Mouse (Mus musculus): Measurements from ENCODE around the gene Mapk11.

Mapk11 gene

DNA sequence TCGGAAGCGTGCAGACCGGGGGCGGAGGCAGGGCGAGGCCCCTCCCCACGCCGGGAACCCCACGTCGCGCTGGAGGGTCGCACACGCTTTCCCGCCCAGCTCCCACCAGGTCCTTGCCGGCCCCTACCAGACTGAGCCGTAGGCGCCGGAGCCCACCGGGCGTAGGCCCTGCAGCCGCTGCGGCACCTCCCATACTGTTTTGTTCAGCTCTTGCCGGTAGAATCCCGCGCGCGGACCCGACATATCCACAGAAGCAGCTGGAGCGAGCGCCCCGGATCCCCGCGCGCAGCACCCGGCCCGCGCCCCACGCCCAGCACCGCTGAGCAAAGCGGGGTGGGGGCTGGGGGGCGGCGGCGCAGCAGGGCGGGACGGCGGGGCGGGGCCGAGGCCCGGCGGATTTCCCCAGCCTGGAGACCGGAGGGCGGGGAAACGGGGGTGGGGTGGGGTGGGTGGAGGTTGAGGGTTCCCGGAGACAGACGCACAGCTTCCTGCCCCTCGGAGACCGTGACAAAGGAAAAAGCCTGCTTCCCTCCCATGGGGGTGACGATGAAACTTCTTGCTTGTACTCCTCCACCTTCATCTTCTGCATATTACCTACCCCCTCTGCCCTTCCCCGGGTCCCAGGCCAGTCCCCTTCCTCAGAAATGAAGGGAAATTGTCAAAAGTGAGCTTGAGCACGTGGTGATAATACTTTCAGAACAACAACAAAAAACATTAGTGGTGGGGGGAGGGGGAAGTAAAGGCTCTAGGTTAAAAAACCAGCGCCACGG is at the start of gene Mapk11:
Mapk11 (minus strand) TSS at position 358 of the 770 bp plus-strand sequence.
- DNase-seq = peak; percentile 59 to 61

DNA sequence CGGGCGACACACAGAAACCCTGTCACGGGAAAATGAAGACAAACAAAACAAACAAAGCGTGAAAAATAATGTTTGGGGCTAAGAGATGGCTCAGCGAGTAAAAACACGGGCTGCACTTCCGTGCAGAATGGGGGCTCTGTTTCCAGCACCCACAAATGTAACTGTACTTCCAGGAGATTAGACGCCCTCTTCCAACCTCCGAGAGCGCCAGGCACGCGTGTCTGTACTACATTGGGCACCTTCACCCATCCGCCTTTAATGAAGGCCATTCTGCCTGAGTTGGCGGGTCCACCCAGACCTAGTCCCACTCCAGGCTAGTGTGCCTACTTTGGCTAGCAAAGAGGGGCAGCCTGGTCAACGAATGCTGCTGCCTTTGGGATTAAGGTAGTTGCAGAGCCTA is 47.6 kb upstream of the Mapk11 start:
- no peak for DNase-seq

DNA sequence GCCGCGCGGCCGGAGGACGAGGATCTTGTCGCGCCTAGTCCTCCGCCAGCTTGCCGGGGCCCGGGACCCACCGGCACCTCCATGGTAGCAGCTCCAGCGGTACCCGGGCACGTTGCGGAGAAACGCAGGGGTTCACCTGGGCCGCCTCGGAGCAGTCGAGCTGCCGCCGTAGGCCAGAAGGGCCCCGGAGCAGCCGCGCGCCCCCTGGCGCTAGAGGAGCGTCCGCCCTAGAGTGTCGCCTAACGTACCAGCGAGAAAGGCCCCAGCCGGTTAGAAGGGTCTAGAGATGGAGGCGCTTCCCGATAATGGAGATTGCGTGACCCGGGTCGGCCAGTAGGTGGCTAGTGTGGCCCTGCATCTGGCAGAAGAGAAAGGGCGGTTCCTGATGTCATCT is 46.9 kb upstream of the Mapk11 start, which contains the start of gene Dennd6b:
Dennd6b (minus strand) TSS at position 184 of the 394 bp plus-strand sequence.
- DNase-seq = peak; percentile 98

DNA sequence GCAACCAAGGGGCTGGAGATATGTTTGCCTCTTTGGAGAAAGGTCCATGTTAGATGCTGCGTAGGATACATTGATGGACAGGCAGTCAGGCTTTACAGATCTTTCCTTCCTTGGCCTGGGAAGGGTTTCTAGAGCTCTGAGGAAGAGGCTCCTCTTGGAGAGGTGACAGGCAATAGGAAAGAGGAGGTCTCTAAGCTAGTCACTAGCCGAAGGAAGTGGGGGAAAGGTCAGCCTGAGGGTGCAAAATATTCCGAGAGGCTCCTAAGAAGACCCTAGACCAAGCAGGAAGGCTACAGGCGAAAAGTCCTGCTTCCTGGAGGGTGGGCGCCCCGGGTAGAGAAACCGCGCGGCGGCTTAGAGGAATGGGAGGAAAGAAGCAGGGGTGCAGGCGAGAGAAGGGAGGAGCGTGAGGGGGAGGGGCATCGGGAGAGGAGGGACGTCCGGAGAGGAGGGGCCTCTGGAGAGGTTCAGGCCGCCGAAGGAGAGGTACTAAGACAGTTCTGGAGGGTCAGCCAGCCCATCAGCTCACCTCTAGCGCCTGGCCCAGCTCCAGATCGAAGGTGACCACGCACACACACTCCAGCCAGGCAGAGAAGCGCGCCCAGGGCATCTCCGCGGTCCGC is 46.4 kb upstream of the Mapk11 start:
- peak; percentile 95 for DNase-seq

DNA sequence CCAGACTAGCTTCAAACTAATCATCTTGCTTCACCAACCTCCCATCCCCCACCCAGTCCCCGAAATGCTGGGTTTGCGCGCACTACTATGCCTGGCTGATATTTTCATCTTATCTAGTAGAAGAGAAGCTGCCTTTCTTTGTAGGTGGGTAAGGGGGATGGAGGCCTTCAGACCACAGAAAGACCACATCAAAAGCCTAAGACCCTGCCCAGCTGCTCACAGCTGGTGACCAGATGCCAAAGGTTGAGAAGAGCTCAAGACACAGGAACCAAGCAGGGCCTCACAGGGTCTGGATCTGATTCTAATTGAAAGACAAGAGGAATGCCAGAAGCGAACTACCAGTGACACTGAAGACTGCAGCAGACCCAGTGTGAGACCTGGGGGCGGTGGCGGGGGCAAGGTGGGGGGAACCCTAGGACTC is 45.8 kb upstream of the Mapk11 start:
- no peak for DNase-seq

DNA sequence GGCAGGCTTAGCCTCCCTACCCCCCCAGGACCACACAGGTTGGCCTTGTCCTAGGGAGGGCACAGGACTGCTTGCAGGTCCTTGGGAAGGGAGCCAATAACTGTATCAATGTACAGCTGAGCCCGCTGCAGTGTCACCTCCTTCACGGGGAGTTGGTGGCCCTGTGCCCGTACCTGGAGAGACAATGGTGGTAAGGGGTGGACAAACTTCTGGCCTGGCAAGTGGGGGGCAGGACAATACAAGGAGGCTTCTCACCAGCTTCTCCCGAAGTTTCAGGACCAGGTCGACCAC is 35.5 kb upstream of the Mapk11 start:
- DNase-seq = no peak

DNA sequence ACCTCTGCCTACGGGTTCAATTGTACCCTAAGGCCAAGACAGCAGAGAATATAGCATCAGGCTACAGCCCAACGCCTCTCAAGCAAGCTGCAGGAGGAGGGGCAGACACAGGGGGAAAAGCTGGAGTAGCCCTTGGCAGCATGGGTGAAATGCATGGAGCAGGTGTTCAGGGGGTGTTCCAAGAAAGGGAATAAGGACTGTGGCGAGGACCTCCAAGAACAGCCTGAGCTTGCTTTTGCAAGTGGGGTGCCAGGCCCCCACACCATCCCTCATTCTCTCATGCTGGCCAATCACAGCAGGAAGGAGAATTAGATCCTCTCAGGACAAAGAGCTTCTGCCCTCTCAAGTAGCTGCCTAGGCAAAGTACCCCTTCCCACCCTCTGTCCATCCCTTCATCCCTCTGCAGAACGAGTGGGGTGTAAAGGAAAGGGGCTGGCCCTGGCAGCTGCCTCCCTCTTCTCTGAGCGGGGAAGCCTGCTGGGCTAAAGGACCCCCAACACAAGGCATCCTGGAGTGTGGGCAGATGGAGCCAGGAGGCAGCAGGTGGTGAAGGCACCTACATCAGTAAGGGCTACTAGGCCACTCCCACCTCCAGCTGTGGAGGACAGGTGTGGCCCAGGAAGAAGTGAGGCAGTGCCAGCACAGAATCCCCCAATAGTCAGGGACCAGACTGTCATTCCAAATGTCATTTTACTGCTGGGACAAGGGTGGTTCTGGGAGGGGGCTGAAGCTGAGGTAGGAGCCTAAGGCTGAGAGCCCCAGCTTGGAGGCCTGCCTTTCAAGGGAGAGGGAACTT is 34.9 kb upstream of the Mapk11 start:
- DNase-seq = no peak

DNA sequence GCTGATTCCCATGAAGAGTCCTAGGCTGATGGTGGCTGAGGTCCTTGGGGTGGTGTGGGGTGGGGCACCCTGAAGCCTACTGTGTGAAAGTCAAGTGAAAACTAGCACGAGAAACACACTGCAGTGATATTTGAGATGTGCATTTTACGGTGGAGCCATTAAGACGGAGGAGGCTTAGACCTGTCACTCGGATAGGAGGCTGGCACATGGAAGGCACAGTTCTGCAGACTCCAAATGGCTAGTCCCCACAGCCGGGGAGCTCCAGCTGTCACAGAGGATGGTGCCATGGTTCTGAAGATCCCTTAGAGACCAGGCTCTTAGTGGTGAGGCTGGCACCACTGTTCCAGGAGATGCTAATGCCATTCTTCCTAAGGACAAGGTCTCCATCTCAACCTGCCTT is 33.4 kb upstream of the Mapk11 start:
- DNase-seq = no peak

DNA sequence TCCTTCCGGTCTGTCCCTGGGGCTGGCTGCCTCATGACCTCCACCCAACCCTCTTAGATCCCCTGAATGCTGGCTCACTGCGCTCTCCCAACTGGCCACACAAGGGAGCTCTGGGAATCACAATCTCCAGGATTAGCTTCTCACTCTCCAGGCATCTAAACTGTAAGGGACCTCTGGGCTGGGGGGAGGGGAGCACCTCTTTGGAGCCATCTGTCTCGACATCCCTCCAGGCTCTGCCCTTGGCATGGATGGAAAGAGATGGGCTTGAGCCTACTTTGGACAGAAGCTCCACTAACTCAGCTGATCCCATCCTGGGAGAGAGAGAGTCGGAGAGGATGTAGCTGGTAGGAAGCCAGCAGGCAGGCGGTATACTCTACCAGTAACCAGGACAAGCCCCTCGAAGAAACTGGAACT is 32.9 kb upstream of the Mapk11 start:
- DNase-seq = peak; percentile 40 to 45

DNA sequence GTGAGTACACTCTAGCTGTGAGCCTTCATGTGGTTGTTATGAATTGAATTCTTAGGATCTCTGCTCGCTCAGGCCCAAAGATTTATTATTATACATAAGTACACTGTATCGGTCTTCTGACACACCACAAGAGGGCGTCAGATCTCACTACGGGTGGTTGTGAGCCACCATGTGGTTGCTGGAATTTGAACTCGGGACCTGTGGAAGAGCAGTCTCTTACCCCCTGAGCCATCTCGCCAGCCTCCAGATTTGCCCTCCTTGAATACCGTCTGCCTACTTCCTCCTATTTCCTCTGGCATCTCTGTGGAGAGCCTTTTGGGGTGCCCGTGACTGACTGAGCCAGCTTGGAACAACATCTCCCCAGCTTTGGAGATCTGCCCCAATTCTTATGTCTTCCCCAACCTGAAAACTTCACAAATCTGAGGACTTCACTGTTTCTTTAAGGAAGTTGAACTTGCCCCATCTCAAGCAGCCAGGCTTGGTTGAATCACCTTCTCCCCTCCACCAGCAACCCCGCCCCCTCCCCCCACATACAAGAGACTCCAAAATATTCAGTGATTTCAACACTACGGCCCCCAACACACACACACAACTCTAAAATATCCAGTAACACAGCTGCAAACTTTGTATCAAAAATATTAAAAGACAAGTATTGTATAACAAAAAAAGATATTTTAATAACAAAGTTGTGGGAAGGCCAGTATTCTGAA is 32.3 kb upstream of the Mapk11 start:
- DNase-seq = no peak

DNA sequence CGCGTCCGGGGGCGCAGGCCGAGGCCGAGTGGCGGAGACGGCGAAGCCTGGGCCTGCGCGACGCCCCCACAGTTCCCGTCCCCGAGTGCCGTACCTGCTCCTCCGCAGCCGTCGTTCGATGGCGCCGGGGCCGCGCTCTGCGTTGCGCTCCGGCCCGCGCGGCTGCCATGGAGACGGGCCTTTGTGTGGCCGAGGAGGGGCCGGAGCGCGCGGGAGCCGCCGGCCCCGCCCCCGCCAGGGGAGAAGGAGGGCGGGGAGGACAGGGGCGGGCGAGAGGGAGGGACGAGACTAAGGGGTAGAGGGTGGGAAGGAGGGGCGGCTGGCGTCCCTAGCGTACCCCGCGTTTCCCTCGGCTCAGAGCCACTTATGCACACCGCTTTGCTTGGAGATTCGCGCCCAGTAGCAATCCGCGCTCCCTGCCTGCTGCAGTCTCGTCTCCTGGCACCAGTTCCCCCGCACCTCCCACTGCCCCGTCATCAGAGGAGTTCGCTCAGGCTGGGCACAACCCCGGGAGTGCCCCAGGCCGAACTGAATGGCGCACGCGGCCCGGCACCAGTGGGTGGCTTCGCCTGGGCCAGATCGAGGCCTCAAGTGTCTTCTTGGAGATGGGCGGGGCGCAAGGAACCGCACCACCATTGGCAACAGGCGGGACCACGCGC is 31.3 kb upstream of the Mapk11 start, which contains the start of gene Plxnb2:
Plxnb2 (minus strand) TSS at position 218 of the 659 bp plus-strand sequence.
- DNase-seq = peak; percentile 85 to 87

DNA sequence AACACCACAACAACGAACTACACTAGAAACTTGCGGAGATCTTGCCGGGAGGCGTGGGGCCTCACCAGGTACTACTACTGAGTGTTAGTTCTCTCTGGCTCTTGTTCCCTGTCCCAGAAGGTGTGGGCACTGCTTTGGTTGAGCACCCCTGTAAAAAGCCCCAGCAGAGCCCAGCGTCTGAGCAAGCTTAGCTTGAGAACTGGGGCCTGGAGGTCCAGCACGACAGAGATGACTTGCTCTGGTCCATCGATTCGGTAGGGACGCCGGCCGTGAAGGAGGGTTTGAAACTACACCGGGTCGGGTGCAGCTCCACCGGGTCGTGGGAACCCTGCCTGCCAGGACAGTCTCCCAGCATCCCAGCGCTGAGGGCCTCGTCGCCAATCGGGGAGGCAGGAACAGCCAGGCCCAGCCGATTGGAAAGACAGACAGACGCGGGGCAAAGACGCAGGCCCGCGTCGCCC is 30.7 kb upstream of the Mapk11 start:
- DNase-seq = peak in 1 of 2 experiments; percentile 33

DNA sequence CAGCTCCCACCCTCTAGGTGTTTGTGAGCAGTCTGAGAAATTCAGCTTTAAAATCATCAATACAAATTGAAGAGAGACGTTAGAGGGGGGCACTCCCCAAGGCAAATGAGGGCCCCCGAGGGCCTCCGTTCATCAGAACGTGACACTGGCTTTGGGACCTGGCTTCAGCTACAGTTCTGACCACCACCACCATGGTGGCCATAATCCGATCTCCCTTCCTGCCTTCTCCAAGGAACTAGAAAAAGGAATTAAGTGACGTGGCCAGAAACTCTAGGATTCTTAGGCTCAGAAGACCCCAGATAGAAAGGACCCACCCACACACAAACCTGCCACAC is 30.2 kb upstream of the Mapk11 start:
- no peak for DNase-seq

DNA sequence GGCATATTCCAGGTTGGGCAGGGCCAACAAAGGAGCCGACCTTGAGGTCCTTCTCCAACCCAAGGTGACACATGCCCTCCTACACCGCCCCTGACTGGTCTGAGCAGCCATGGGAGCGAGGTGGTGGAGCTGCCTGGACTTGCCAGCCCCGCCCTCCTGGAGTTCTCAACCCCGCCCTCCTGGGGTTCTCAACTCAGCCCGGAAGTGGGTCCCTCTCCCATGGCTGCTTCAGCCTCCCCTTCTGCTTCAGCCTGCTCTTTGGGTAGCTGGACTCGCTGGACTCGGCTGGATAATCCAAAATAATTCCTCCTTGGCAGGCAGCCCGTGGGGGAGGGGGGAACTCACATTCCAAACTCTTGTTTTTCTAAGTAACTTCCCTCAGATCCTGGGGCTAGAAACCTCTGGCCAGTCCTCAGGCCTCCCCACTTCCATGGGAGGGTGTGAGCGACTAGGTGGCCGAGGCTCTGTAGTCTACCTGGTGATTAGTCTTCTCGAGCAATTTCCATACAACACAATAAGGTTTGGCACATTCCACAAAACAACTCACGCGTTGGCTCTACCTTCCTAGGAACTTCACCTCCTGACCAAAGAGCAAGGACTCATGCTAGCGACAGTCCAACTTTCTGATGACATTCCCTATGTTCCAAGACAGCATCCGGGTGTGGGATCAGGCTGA is 29.7 kb upstream of the Mapk11 start:
- peak; percentile 89 to 93 for DNase-seq

DNA sequence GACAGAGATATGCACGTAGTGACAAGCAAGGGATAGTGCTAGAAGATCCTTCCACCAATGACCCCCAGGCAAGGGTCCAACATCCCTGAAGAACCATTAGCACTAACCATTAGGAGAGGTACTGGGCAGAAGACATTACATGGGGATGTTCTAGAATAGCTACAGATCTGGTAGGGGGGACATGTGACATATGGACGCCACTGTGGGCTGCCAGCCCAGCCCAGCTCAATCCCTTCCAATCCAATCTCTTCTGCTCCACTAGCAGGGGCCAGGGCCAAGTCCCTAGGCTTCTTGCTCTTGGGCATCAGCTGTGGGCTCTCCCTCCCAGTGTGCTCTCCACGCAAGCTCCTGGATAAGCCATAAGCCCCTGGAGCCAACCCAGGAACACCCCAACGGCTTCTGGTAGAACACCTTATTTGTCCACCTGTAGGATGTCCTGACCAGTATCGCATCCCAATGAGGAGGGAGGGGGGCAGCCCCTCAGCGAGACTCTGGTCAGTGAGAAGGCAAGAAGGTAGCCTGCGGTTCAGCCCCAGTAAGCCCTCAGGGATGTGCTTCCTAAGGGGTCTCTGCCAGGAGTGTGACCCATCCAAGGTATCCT is 28.9 kb upstream of the Mapk11 start:
- no peak for DNase-seq

DNA sequence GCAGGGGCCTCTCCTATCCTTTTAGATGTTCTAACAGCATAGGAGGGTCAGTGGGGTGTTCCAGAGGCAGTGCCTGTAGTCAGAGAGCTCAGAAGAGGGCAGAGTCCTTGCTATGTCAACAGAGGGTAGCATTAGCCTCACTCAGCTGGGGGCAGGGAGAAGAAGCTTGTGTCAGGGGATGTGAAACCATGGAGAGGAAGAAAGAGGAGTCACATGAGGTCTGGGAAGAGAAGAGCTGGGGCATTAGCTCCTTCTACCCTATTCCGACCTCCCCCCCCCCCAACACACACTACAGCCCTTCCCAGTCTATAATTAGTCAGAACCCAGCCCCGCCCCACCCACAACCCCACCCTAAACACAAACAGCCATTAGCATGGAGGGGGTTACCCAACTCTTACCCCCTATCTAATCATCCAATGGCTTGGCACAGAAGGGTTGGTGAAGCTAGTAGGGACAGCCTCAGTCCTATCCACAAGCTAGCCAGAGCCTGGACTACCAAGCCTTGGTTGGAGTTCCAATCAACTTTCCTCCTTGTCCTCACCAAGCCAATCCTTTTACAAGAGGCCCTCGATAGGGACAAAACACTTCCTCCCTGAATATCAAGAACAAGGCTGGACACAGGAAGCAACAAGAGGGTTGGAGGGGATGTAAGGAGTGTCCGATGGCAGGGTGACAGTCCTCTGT is 28.3 kb upstream of the Mapk11 start:
- DNase-seq = peak in 1 of 2 experiments; percentile 45

DNA sequence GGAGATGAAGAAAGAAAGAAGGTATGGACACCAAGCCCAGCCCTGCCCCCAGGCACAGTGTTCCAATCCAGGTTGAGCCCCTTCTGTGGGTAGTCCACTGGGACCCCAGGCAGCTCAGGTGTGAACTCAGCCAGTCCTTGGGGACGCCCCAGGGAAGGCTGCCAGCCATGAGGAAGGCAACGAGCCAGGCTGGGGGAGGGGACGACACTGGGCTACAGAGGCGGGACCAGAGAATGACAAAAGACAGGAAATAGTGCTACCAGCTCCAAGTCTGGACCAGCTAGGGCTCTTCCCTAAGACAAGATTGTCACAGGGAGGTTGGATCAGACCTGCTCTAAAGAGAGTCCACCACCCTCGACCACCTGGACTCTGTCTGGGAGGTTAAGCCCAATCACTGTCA is 27.7 kb upstream of the Mapk11 start:
- peak; percentile 93 to 95 for DNase-seq

DNA sequence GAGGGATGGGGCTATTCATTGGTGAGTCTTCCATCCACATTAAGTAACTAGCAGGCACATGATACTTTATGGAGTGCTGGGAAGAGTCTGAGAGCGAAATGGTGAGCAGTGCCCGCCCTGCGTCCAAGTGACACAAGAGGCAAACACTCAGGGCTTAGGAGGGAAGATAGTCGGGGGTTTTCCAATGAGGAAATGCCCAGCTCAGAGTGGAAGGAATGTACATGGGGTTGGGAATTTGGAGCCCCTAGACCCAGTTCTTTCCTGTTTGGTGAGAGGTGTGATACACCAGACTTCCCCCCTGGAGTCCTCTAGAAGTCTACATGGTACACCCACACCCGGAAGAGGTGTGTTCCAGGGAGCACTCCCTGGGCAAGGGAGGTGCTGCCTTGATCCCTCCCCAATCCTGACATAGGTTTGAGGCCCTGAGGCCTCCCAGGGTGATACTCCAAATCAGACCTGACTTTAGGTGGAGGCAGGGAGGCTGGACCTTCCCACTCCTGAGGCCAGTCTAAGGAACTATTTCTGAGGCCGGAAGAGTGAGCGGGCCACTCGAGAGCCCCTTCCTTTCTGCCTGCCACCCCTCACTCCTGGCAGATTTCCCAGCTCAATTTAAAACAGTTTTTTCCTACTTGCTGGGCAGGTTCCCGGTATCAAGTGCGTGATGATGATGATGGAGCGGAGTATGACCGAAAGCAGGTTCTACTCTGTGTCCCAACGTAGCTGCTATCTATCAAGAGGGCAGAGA is 26.2 kb upstream of the Mapk11 start:
- peak in 1 of 2 experiments; percentile 38 for DNase-seq

DNA sequence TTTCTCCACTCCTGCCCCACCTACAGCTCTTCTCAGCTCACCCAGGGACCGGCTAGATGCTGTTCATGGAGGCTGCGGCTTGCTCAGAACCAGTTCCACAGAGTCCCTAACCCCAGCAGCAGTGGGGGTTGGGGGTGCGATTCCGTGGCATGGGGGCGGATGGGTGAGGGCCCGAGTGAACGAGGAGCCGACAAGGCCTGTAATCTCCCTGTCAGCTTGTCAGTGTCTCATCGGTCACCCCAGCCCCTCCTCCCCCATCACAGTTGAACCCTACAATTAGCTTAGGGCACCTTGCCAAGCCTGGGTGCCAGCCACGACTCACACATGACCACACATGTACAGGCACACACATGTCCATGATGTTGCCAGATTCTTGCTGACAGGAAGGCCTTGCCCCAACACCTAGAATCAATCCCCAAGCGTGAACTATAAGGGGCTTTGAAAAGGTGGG is 25.5 kb upstream of the Mapk11 start:
- no peak for DNase-seq

DNA sequence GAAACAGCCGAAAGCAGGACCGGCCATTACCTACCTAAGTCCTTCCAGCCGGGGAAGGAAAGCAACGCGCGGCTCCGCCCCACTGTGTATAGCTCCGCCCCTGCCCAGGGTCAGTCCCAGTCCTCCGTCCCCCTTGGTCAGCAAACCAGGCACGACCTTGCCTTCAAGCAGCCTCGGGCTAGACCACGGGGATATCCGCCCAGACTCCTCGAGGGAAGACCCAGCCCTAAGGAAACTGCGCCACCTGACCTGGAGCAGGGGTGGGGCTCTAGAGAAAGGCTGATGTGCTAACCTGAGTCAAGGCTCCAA is 24.4 kb upstream of the Mapk11 start:
- DNase-seq = peak; percentile 84 to 89
